Mouse (Mus musculus) urinary bladder, postnatal 36 days (tissue): ENCODE data around the gene Xrcc5.
A peak's percentile ranks its signal among the peaks of the same experiment; 100 is the strongest.

Source experiments
- DNase-seq, 2 experiments: peaks; one replicate each; pipeline ENCODE4 v3.0.0; 2022; ENCODE audit warnings: low spot score in 2 of 2, mixed read lengths in 1 of 2

Gene Xrcc5

DNA sequence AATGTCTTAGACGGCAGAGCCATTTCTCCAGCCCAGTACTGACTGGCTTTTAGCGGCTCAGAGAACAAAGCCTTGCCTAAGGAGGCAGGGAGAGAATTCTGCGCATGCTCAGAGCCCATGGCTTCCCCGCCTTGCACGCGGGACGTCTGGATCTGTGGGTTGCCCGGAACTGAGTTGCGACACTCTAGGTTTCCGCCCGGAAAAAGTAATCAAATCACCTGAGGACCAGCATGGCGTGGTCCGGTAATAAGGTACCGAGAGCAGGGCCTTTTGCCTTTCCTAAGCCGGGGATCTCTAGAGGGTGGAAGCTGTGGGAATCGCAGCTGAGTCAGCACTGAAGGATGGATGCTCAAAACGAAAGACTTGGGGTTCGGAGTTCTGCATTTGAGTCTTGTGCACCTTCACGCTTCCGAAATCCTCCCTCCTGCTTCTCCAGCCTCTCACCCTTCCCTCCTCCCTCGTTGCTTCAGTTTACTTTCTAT lies at the start of gene Xrcc5:
Gene Xrcc5 (plus strand): TSS at position 105 of the 482 bp plus-strand sequence.
- DNase-seq, result peak; percentile 84 to 92

- no peak for DNase-seq
Observed at GRCm38 (mm10) chr1:72263099-72263498, 44.1 kb upstream of the Xrcc5 start.

GRCm38 (mm10) chr1:72278085-72278484 lies 29.1 kb upstream of the Xrcc5 start:
- peak in 1 of 2 experiments; percentile 23 for DNase-seq

GRCm38 (mm10) chr1:72282604-72283003 lies 24.6 kb upstream of the Xrcc5 start:
- no peak for DNase-seq

- DNase-seq, result peak; percentile 94 to 95
Observed at GRCm38 (mm10) chr1:72283992-72284485, 23.2 kb upstream of the Xrcc5 start, which contains the start of the genes Pecr and Tmem169. Gene Pecr, minus strand, starts transcription at chr1:72284314. Gene Tmem169, plus strand, starts transcription at chr1:72284369.

DNA sequence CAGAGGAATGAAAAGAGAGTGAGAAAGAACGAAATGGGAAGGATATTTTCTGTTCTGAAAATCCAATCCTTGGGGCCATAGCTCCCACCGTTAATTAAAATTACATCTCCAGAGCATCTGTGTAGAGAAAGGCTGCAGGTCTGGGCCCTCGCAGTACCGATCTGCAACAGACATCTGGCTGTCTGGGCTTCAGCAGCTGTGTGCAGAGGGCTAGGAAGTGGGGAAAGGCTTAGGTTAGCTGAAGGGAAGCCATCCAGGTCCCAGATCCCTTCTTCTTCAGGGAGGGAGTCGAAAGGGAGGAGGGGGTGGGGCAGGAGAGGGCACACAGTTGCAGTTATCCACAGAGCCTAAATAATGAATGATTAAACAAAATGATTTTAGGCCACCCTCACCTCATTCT lies 22.7 kb upstream of the Xrcc5 start:
- DNase-seq, result no peak

GRCm38 (mm10) chr1:72286904-72287303 lies 20.3 kb upstream of the Xrcc5 start:
- no peak for DNase-seq

- no peak for DNase-seq
Observed at GRCm38 (mm10) chr1:72287893-72288292, 19.3 kb upstream of the Xrcc5 start.

GRCm38 (mm10) chr1:72288527-72289150 lies 18.6 kb upstream of the Xrcc5 start:
- no peak for DNase-seq

GRCm38 (mm10) chr1:72290896-72291295 lies 16.3 kb upstream of the Xrcc5 start:
- no peak for DNase-seq

GRCm38 (mm10) chr1:72291421-72291820 lies 15.8 kb upstream of the Xrcc5 start:
- no peak for DNase-seq

DNA sequence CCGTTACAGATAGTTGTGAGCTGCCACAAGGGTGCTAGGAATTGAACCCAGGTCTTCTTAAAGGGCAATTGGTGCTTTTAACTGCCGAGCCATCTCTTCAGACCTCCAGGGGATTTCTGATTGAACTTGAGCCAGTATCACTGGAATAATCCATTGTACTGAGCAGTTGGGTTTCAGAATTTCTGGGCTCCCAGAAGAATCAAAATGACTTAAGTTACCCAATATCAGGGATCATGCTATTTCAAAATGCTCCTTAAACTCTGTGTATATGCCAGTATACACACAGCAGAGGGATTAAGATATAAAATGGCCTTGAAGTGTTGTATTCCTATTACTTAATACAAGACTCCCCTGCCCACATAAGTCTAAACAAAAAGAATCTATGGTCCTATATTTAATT lies 15.3 kb upstream of the Xrcc5 start:
- no peak for DNase-seq

- no peak for DNase-seq
Observed at GRCm38 (mm10) chr1:72293869-72294663, 13.2 kb upstream of the Xrcc5 start.

DNA sequence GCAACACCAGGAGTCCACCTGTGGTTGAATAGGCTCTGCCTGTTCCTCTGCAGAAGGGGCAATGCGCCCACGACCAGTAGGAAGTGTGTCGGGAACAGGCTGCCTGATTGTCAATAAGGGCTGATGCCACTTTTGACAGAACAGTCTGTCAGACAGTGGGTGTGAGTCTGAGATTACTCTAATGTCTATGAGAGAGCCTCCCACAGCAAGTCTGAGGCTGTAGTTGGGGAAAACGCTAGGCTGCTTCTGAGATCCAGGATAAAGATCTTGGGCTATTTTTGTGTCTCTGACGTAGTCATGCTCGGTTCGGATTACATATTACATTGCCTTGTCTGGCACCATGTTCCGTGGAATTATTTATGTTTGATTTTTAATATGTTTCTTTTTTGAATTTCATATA lies 11.5 kb upstream of the Xrcc5 start:
- DNase-seq, result no peak

DNA sequence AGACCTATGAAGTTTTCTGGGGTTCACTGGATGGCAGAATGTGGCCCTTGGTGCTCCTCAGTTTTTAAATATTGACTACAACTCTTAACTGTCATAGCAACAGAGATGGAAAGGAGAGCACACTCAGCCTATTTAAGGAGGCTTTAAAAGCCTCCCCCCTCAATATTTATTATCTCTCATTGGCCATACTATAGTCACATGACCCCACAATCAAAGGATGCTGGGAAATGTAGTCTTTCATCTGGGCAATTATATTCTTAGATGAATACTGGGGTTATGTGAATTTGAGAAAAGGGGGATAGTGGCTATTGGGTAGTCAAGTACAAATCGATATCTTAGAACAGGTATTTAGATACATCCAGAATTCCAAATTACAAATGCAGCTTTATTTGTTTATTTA lies 5.4 kb upstream of the Xrcc5 start:
- DNase-seq, result no peak

DNA sequence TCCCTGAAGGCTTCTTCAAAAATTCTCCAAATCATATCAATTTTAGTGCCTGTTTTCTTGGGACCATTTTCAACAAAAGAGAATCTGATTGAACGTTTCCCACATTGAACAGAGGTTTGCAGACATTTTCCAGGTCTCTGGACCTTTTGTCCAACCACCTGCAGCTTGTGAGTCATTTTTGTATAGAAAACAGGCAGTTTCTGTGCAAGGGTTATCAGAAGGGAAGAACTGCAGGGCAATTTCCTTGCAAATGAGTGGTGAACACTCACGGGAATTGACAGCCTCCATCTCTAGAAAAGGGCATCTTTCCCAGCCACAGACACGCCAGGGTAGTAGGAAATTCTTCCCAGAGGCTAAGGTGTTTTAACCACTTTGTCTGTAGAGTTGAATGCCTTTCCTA lies 980 bp upstream of the Xrcc5 start:
- no peak for DNase-seq

DNA sequence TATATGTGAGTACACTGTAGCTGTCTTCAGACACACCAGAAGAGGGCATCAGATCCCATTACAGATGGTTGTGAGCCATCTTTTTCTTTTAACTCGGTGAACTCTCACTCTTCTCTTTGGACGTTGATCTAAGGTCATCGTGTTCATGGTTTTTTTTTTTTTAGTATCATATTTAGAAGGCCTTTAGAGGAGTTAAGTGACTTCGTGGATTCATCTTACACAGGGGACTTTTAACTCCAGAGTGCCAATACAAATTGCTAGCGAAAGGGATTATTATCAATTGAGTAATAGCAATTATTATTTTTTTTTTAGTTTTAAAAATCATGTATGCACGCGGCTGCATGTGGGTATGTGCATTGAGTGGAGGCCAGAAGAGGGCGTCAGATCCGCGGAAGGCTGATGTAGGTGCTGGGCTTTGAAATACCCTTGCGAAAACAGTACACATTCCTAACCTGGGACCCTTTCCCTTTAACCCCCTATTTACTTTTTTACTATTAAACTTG lies 491 bp upstream of the Xrcc5 start:
- DNase-seq, result peak; percentile 23 to 30

DNA sequence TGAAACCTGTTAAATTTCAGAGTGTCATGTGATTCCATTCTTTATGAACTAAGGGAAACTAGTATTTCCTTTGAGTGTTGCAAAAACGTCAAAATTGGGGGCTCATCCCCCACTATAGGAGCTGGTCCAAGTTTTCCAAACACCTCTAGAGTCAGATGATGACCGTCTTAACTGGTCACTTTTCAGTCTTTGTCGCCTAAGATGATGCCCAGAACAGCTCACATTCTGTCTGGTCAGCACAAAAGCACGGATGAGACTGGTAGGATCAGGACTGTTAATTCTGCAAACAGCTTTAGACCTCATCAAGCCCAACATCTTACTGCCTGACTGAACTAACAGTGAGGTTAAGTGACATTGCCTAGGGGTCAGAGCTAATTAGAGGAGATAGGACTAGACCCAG lies 1.7 kb downstream of the Xrcc5 start:
- DNase-seq, result no peak

DNA sequence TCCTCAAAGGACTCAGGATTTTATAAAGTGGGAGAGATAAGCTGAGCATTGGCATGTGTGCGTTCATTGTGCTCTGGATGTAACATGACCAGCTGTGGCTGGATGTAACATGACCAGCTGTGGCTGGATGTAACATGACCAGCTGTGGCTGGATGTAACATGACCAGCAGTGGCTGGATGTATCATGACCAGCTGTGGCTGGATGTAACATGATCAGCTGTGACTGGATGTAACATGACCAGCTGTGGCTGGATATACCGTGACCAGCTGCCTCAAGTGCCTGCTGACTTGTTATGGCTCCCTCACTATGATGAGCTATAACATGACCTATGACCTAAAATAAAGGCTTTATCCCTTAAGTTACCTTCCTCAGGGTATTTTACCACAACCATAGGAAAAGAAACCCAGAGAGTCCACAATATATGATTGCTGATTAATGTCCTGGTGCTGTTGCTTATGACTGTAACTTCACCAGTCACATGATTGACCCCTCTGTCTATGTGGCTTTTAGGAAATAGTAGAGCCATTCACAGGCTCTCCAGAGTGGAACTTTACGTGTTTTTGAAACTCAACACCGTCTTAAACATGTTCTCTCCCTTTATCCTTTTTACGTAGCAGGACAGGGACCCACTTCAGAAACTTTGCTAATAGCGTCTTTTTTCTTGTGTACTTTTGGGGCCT lies 2.7 kb downstream of the Xrcc5 start:
- no peak for DNase-seq

- DNase-seq, result no peak
Observed at GRCm38 (mm10) chr1:72312701-72313398, 5.6 kb downstream of the Xrcc5 start.

DNA sequence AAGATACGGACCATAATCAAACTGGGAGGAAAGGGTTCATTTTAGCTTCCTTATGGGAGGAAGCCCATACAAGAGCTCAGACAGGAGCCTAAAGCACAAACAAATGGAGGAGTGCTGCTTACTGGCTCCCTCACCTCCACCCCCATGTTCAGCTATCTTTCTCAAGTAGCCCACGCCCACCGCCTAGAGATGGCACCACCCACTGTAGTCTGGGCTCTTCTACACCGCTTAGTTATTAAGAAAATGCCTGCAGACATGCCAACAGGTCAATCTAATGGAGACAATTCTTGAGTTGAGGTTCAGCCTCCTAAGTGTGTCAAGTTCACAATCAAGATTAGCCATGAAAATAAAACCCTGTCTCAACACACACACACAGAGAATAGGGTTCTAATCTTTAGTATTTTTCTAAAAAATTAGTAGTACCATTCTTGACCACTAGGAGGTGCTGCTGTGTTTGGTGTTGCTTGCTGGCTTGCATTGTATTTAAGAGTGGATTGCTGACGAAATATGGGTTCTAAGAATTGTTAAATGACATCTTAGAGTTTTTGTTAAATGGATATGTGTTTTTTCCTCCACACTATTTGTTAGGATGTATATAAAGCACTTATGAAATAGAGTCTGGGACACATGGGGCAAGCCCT lies 6.3 kb downstream of the Xrcc5 start:
- DNase-seq, result no peak
